Mouse (Mus musculus): ENCODE results near the gene Lelp1. TPM values are rescaled to one million over a fixed set of nuclear protein-coding genes. Genes with fewer than 3 reads are reported as not detected.

Lelp1 gene
- polyA plus RNA-seq (2015; fragmentation: Nextera tagmentation; extraction: Ambion mirVana): not detected in 2 replicates

DNA sequence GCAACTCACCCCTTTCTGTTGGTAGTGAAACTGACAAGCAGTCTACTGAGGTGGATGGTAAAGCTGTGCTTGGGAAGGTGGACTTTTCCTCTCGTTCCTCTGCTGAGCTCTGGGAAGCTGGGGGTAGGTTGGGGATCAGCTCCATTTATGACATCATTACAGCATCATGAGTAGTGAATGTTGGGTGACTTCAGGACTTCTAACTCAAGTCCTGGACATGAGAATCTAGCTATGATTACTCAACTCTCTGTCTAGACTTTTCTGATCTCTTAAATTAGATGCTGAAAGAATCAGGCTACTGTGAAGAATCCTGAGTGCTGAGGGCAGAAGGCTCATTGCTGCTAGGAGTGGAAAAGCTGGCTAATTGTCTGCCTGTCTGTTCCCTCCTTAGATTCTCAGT, at the start of gene Lelp1:
Lelp1 (minus strand) TSS at position 101 of the 400 bp plus-strand sequence.
- Histone ChIP-seq H3K27me3 (no peaks in the 10 kb centered on the region), H3K4me1 (replicated peaks) (no peaks in the 10 kb centered on the region), H3K36me3 (no peaks in the 10 kb centered on the region), H3K4me3 (no peak within 1 kb of the TSS), H3K9me3 (no peaks in the 10 kb centered on the region), H3K4me2 (no peak within 1 kb of the TSS), H3K9ac (no peak within 1 kb of the TSS), H3K27ac (no peak within 1 kb of the TSS)
- ATAC-seq (ENCODE audit: low FRiP score): no peak
- WGBS: 71% methylated on average over 1 of the region's 1 CpGs

- ATAC-seq (ENCODE audit: low FRiP score): no peak
- H3K4me2 ChIP-seq: no peak overlapping the region
Observed at GRCm38 (mm10) chr3:92176880-92177279, 34.3 kb upstream of the Lelp1 start.

DNA sequence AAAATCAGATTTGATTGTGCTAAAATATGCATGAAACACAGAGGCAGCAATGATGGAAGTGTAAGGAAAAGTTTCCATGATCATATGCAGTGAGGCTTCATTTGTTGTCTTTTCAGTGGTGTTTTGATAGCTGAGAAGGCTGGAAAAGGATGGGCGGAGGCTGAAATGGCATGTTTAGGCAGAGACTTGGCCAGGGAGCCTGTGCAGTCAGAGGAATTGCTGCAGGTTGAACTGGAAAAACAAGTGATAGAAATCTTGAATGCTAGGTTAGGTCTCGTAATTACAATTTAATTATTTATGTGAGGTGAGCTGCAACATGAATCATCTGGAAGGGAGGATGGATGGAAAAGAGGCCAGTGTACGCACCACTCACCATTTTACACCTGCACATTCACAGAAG, 27.3 kb upstream of the Lelp1 start:
- no peaks in the 10 kb centered on the region for H3K27me3 ChIP-seq
- no peak overlapping the region for H3K9ac ChIP-seq
- H3K4me3 ChIP-seq: no peak overlapping the region
- no peak for ATAC-seq (ENCODE audit: low FRiP score)
- no peaks in the 10 kb centered on the region for H3K36me3 ChIP-seq
- H3K27ac ChIP-seq: no peak overlapping the region
- no peak overlapping the region for H3K4me2 ChIP-seq
- 93% methylated on average over 3 of the region's 3 CpGs for WGBS
- H3K4me1 ChIP-seq (replicated peaks): no peaks in the 10 kb centered on the region
- H3K9me3 ChIP-seq: no peaks in the 10 kb centered on the region

More at GRCm38 (mm10) chr3:92176880-92177279, 34.3 kb upstream of the Lelp1 start:
- Histone ChIP-seq H3K4me3 (no peak overlapping the region), H3K4me1 (replicated peaks) (no peaks in the 10 kb centered on the region), H3K9ac (no peak overlapping the region), H3K36me3 (no peaks in the 10 kb centered on the region), H3K27me3 (no peaks in the 10 kb centered on the region), H3K27ac (no peak overlapping the region), H3K9me3 (no peaks in the 10 kb centered on the region)
- WGBS: 88% methylated on average over 1 of the region's 1 CpGs

DNA sequence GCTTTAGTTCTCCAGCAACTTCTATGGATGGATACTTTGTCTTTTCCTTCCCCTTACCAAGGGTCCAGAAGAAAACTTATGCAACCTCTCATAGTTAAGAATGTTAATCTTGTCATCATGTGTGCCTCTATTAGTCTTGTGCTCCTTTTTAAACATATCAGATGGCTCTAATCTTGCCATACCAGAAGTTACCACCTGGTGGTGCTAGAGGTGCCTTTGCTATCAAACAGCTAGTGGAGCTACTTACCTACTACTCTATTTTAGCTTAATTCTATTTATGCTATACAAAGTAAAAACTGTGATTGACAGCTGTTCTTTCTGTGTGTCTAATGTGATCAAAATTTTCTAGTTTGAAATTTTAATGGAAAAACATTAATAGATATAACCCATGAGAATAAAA, 10.8 kb upstream of the Lelp1 start:
- no peak for ATAC-seq (ENCODE audit: low FRiP score)
- Histone ChIP-seq H3K9me3 (no peaks in the 10 kb centered on the region), H3K27me3 (no peaks in the 10 kb centered on the region), H3K9ac (no peak overlapping the region), H3K4me1 (replicated peaks) (no peaks in the 10 kb centered on the region), H3K4me2 (no peak overlapping the region), H3K27ac (no peak overlapping the region), H3K4me3 (no peak overlapping the region), H3K36me3 (no peaks in the 10 kb centered on the region)

- H3K4me2 ChIP-seq: no peak overlapping the region
- WGBS: 24% methylated on average over 8 of the region's 8 CpGs
- ATAC-seq (ENCODE audit: low FRiP score): peak; percentile 97
Observed at GRCm38 (mm10) chr3:92150631-92151277, 8.2 kb upstream of the Lelp1 start.

DNA sequence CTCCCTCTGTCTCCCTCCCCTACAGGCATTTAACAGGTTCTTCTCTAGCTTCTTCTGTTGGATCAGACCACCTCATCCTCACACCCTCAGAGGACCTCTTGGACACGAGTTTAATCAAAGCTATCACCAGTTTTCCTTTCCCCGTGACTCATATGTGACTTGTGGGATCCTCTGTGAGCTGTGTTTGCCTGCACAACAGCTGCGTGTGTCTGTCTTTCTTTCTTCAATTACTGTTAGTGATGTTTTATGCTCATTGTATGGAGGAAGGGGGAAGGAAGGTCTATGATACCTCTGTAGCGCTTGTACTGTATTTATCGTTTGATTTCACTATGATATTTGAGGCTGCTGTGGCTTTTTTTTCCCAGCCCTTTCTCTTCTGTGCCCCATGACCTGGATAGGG, 5.4 kb upstream of the Lelp1 start:
- H3K27ac ChIP-seq: no peak overlapping the region
- no peak overlapping the region for H3K4me3 ChIP-seq
- WGBS: 81% methylated on average over 5 of the region's 5 CpGs
- no peaks in the 10 kb centered on the region for H3K36me3 ChIP-seq
- no peak overlapping the region for H3K4me2 ChIP-seq
- no peak overlapping the region for H3K9ac ChIP-seq
- H3K9me3 ChIP-seq: no peaks in the 10 kb centered on the region
- H3K27me3 ChIP-seq: no peaks in the 10 kb centered on the region
- ATAC-seq (ENCODE audit: low FRiP score): no peak
- H3K4me1 ChIP-seq (replicated peaks): no peaks in the 10 kb centered on the region

More at GRCm38 (mm10) chr3:92150631-92151277, 8.2 kb upstream of the Lelp1 start:
- H3K9ac ChIP-seq: no peak overlapping the region
- no peaks in the 10 kb centered on the region for H3K4me1 ChIP-seq (replicated peaks)
- no peaks in the 10 kb centered on the region for H3K27me3 ChIP-seq
- no peaks in the 10 kb centered on the region for H3K36me3 ChIP-seq
- no peaks in the 10 kb centered on the region for H3K9me3 ChIP-seq
- no peak overlapping the region for H3K27ac ChIP-seq
- H3K4me3 ChIP-seq: no peak overlapping the region

DNA sequence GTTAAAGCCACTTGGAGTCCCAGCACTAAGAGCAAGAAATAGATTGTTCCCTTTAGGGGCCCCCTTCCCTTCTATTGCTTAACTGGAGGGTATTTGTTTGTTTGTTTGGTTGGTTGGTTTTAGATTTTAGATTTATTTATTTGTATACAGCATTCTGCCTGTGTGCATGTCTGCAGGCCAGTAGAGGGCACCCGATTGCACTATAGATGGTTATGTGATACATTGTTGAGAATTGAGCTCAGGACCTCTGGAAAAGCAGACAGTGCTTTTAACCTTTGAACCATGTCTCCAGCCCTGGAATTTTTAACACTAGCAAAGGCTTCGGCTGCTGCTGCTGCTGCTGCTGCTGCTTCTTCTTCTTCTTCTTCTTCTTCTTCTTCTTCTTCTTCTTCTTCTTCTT, 4.9 kb upstream of the Lelp1 start:
- 56% methylated on average over 2 of the region's 2 CpGs for WGBS

GRCm38 (mm10) chr3:92123847-92124246, 18.7 kb downstream of the Lelp1 start, which contains the start of gene Prr9:
Prr9 (minus strand) TSS chr3:92123947.
- no peak within 1 kb of the TSS for H3K9ac ChIP-seq
- WGBS: 78% methylated on average over 5 of the region's 5 CpGs

More for the DNA sequence above, 4.9 kb upstream of the Lelp1 start:
- Histone ChIP-seq H3K9me3 (no peaks in the 10 kb centered on the region), H3K27me3 (no peaks in the 10 kb centered on the region), H3K27ac (no peak overlapping the region), H3K4me3 (no peak overlapping the region), H3K4me2 (no peak overlapping the region), H3K9ac (no peak overlapping the region), H3K4me1 (replicated peaks) (no peaks in the 10 kb centered on the region), H3K36me3 (no peaks in the 10 kb centered on the region)
- no peak for ATAC-seq (ENCODE audit: low FRiP score)

GRCm38 (mm10) chr3:92120902-92121301, 21.6 kb downstream of the Lelp1 start:
- Histone ChIP-seq H3K27me3 (no peaks in the 10 kb centered on the region), H3K4me2 (no peak overlapping the region), H3K9me3 (no peaks in the 10 kb centered on the region), H3K4me1 (replicated peaks) (no peaks in the 10 kb centered on the region), H3K9ac (no peak overlapping the region), H3K36me3 (no peaks in the 10 kb centered on the region), H3K4me3 (no peak overlapping the region), H3K27ac (no peak overlapping the region)
- 88% methylated on average over 3 of the region's 3 CpGs for whole genome bisulfite sequencing
- no peak for ATAC-seq (ENCODE audit: low FRiP score)

More at GRCm38 (mm10) chr3:92123847-92124246, 18.7 kb downstream of the Lelp1 start, which contains the start of gene Prr9:
- ATAC-seq (ENCODE audit: low FRiP score): no peak
- Histone ChIP-seq H3K36me3 (no peaks in the 10 kb centered on the region), H3K4me1 (replicated peaks) (no peaks in the 10 kb centered on the region), H3K27ac (no peak within 1 kb of the TSS), H3K4me2 (no peak within 1 kb of the TSS), H3K9me3 (no peaks in the 10 kb centered on the region), H3K27me3 (no peaks in the 10 kb centered on the region), H3K4me3 (no peak within 1 kb of the TSS)

GRCm38 (mm10) chr3:92117930-92118329, 24.6 kb downstream of the Lelp1 start:
- ATAC-seq (ENCODE audit: low FRiP score): no peak
- WGBS: 33% methylated on average over 3 of the region's 3 CpGs
- H3K9me3 ChIP-seq: no peaks in the 10 kb centered on the region

DNA sequence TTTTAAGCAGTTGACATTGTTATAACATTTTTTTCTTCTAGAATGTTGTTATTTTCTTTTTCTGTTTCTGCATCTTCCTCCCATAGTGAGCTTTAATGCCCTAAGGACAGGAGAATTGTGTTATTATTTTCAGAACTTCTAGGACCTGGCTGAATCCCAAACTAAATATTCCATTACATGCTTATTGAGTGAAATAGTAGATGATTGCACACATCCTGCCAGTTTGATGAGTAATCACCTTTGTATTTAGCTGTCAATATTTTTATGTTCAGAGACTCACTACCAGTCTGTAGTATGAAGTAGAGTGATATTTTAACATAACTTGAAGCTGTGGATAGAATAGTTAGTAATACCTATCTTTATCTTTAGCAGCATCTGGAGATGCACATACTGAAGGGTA, 31.0 kb downstream of the Lelp1 start:
- Histone ChIP-seq H3K4me2 (no peak overlapping the region), H3K9ac (no peak overlapping the region), H3K4me1 (replicated peaks) (no peaks in the 10 kb centered on the region), H3K36me3 (no peaks in the 10 kb centered on the region), H3K9me3 (no peaks in the 10 kb centered on the region), H3K27ac (no peak overlapping the region), H3K4me3 (no peak overlapping the region), H3K27me3 (no peaks in the 10 kb centered on the region)
- no peak for ATAC-seq (ENCODE audit: low FRiP score)

More at GRCm38 (mm10) chr3:92117930-92118329, 24.6 kb downstream of the Lelp1 start:
- H3K27ac ChIP-seq: no peak overlapping the region
- H3K36me3 ChIP-seq: no peaks in the 10 kb centered on the region
- H3K27me3 ChIP-seq: no peaks in the 10 kb centered on the region
- H3K4me1 ChIP-seq (replicated peaks): no peaks in the 10 kb centered on the region
- H3K9ac ChIP-seq: no peak overlapping the region
- H3K4me2 ChIP-seq: no peak overlapping the region
- H3K4me3 ChIP-seq: no peak overlapping the region

DNA sequence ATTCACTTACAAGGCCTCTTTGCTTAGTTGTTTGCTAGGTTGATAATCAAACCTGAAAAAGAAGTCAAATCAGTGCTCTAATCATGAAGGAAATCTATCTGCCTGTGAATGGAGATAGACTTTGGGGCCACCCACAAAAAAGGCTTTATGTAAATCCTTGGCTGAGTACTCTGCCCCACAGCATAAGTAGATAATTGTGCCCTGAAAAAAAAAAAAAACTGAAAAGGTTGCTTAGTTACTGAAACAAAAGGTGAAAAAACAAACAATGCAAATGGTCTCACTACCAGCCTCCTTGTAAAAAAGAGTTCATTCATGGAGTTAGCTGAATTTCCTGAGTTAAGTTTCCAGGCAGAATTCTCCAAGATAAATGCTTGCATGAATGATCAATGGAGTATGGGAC, 31.8 kb downstream of the Lelp1 start:
- Histone ChIP-seq H3K4me3 (no peak overlapping the region), H3K9ac (no peak overlapping the region), H3K36me3 (no peaks in the 10 kb centered on the region), H3K9me3 (no peaks in the 10 kb centered on the region), H3K27ac (no peak overlapping the region), H3K4me1 (replicated peaks) (no peaks in the 10 kb centered on the region), H3K27me3 (no peaks in the 10 kb centered on the region), H3K4me2 (no peak overlapping the region)
- ATAC-seq (ENCODE audit: low FRiP score): no peak

DNA sequence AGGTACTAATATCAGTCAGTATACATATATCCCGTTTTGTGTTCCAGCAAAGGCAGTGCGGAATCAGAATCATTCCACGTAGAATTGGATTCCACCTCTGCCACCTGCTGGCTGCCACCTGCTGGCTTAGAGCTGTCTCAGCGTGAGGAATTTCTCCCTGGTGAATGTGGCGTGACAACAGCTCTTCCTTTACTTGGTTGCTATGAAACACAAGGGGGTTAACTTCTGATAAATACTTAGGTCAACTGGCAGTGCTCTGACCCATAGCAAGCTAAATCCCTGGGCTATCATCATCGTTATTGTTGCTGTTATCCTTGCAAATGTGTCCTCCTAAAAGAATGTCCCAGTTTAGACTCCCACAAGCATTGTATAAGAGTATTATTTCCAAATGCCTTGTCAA, 36.0 kb downstream of the Lelp1 start:
- Histone ChIP-seq H3K4me2 (no peak overlapping the region), H3K4me1 (replicated peaks) (no peaks in the 10 kb centered on the region), H3K9ac (no peak overlapping the region), H3K4me3 (no peak overlapping the region), H3K27ac (no peak overlapping the region), H3K36me3 (no peaks in the 10 kb centered on the region), H3K27me3 (no peaks in the 10 kb centered on the region), H3K9me3 (no peaks in the 10 kb centered on the region)
- ATAC-seq (ENCODE audit: low FRiP score): peak; percentile 46; the same call in 1 of the 2 replicates
- 9% methylated on average over 6 of the region's 6 CpGs for WGBS

Measured in hindbrain, embryonic 13.5 days (tissue).